Mouse (Mus musculus) myocyte (in vitro differentiated cells): ENCODE results near the gene 1700092M07Rik.

Experiments
- CEBPB ChIP-seq: IDR thresholded peaks from 2 replicates; pipeline ENCODE4 v1.6.1; 2011; ENCODE audit warnings: mild to moderate bottlenecking, moderate library complexity; ENCODE audit not compliant: poor library complexity, insufficient read depth, severe bottlenecking
- E2F4 ChIP-seq: IDR thresholded peaks from one replicate; pipeline ENCODE4 v1.6.1; 2011; ENCODE audit warnings: mild to moderate bottlenecking, control low read depth, moderate library complexity; ENCODE audit not compliant: insufficient read depth
- MAX ChIP-seq: IDR thresholded peaks from one replicate; pipeline ENCODE4 v1.6.1; 2011; ENCODE audit warnings: low read depth, mild to moderate bottlenecking, control low read depth
- MYOD1 ChIP-seq, 3 experiments: IDR thresholded peaks; one replicate each; pipeline ENCODE4 v1.6.1; 2011; ENCODE audit warnings: control low read depth in 2 of 3, low read depth in 2 of 3, mild to moderate bottlenecking in 2 of 3, moderate library complexity in 1 of 3; ENCODE audit not compliant: insufficient read length in 2 of 3, control insufficient read depth in 1 of 3
- POLR2A ChIP-seq: IDR thresholded peaks from one replicate; pipeline ENCODE4 v1.6.1; 2011; ENCODE audit warnings: low read depth, mild to moderate bottlenecking, control low read depth, moderate library complexity; ENCODE audit not compliant: insufficient read length
- POLR2AphosphoS2 ChIP-seq: IDR thresholded peaks from one replicate; pipeline ENCODE4 v1.6.1; 2011; ENCODE audit warnings: low read depth, control low read depth; ENCODE audit not compliant: insufficient read length
- SRF ChIP-seq: IDR thresholded peaks from one replicate; pipeline ENCODE4 v1.6.1; 2011; ENCODE audit warnings: low read depth; ENCODE audit not compliant: control insufficient read depth, insufficient read length
- TCF12 ChIP-seq: IDR thresholded peaks from one replicate; pipeline ENCODE4 v1.6.1; 2011; ENCODE audit warnings: mild to moderate bottlenecking, control low read depth; ENCODE audit not compliant: poor library complexity, insufficient read depth, severe bottlenecking
- TCF3 ChIP-seq: IDR thresholded peaks from one replicate; pipeline ENCODE4 v1.6.1; 2011; ENCODE audit warnings: low read depth, control low read depth; ENCODE audit not compliant: insufficient read length
- USF1 ChIP-seq: IDR thresholded peaks from one replicate; pipeline ENCODE4 v1.6.1; 2011; ENCODE audit warnings: low read depth, mild to moderate bottlenecking, control low read depth, moderate library complexity

GRCm38 (mm10) chr19:8747368-8747767 is 6.8 kb downstream of the 1700092M07Rik start:
- TF ChIP-seq MAX (no peak), E2F4 (no peak), POLR2A (no peak), SRF (no peak), USF1 (peak; percentile 20), MYOD1 (IDR thresholded peaks at IDR 0.05; ENCODE audit: control insufficient read depth in 1 of 3, insufficient read length in 2 of 3, low read depth in 2 of 3) (no peak), TCF3 (no peak), TCF12 (no peak), POLR2AphosphoS2 (no peak), CEBPB (no peak)
